Mouse (Mus musculus) midbrain, embryonic 14.5 days (tissue): ENCODE results near the gene Ano2. TPM values are rescaled to one million over a fixed set of nuclear protein-coding genes. Genes with fewer than 3 reads are reported as not detected.
A peak's percentile ranks its signal among the peaks of the same experiment; 100 is the strongest.

ENCODE experiments used
- ATAC-seq: fragments of 200-750 bp; cut with Nextera tagmentation; 2 replicates; pipeline ENCODE4 v1.8.0; 2017; ENCODE audit warnings: moderate number of reproducible peaks, moderate library complexity; ENCODE audit not compliant: low FRiP score, low TSS enrichment
- DNase-seq: peaks from one replicate; pipeline ENCODE4 v3.0.0-alpha.2; 2015
- H3K27ac ChIP-seq: fragments of 300-500 bp; sonication (generic); replicated peaks from 2 replicates; pipeline ENCODE4 v1.5.1; 2014; ENCODE audit warnings: mild to moderate bottlenecking, low read depth, low read length, moderate library complexity
- H3K27me3 ChIP-seq: fragments of 300-500 bp; sonication (generic); 2 replicates; pipeline ENCODE4 v1.6.1; 2014; ENCODE audit warnings: low read length, control low read depth, mixed read lengths; ENCODE audit not compliant: control insufficient read depth, insufficient read depth
- H3K36me3 ChIP-seq: fragments of 300-500 bp; sonication (generic); 2 replicates; pipeline ENCODE4 v1.6.1; 2014; ENCODE audit warnings: low read length, control low read depth; ENCODE audit not compliant: control insufficient read depth, insufficient read depth
- H3K4me1 ChIP-seq: fragments of 300-500 bp; sonication (generic); 2 replicates; pipeline ENCODE4 v1.6.1; 2014; ENCODE audit warnings: mild to moderate bottlenecking, antibody characterized with exemption, low read length, control low read depth; ENCODE audit not compliant: control insufficient read depth, insufficient read depth
- H3K4me2 ChIP-seq: fragments of 300-500 bp; sonication (generic); 2 replicates; pipeline ENCODE4 v1.6.1; 2014; ENCODE audit warnings: mild to moderate bottlenecking, low read length, moderate library complexity
- H3K4me3 ChIP-seq: fragments of 300-500 bp; sonication (generic); replicated peaks from 2 replicates; pipeline ENCODE4 v1.5.1; 2014; ENCODE audit warnings: low read depth, low read length
- H3K9ac ChIP-seq: fragments of 300-500 bp; sonication (generic); replicated peaks from 2 replicates; pipeline ENCODE4 v1.6.1; 2014; ENCODE audit warnings: mild to moderate bottlenecking, low read length, moderate library complexity
- H3K9me3 ChIP-seq: fragments of 300-500 bp; sonication (generic); 2 replicates; pipeline ENCODE4 v1.6.1; 2016; ENCODE audit warnings: low read length, control low read depth, mixed read lengths; ENCODE audit not compliant: control insufficient read depth
- WGBS: fragments of 180-500 bp; shearing (Covaris S2); extraction: QIAGEN DNeasy Blood & Tissue Kit; methylation state at CpG from one replicate; pipeline ENCODE4 v1.1.7; 2014; 5-methylcytosine and 5-hydroxymethylcytosine counted together
- polyA plus RNA-seq: library from polyadenylated mRNA; unstranded; fragments of >200 nt; fragmentation: Nextera tagmentation; extraction: Ambion mirVana; gene quantifications from 2 replicates; pipeline ENCODE4 v1.2.1, GENCODE M21; 2014

Gene Ano2
- 0.09 and 0.13 TPM in 2 replicates for polyA plus RNA-seq

- WGBS: 2% methylated on average over 20 of the region's 20 CpGs
- H3K9ac ChIP-seq: peak within 1 kb of the TSS; percentile 7; the same call in 1 of the 2 replicates
Observed at GRCm38 (mm10) chr6:125690057-125690703, at the start of gene Ano2. Gene Ano2 (plus strand): TSS chr6:125690419.

GRCm38 (mm10) chr6:125640486-125640885, 49.7 kb upstream of the Ano2 start:
- no peak for DNase-seq
- ATAC-seq: no peak
- Histone ChIP-seq H3K36me3 (no peaks in the 10 kb centered on the region), H3K4me3 (no peak overlapping the region), H3K27me3 (no peaks in the 10 kb centered on the region), H3K4me1 (no peaks in the 10 kb centered on the region), H3K9ac (no peak overlapping the region), H3K9me3 (no peaks in the 10 kb centered on the region), H3K27ac (no peak overlapping the region), H3K4me2 (no peak overlapping the region)
- 80% methylated on average over 4 of the region's 4 CpGs for WGBS

More at GRCm38 (mm10) chr6:125690057-125690703, at the start of gene Ano2:
- DNase-seq: peak; percentile 73
- no peaks in the 10 kb centered on the region for H3K27me3 ChIP-seq
- H3K4me2 ChIP-seq: peak within 1 kb of the TSS; percentile 46
- no peaks in the 10 kb centered on the region for H3K9me3 ChIP-seq
- H3K4me1 ChIP-seq: peaks cover 4% of the 10 kb centered on the region; the same call in 1 of the 2 replicates
- H3K36me3 ChIP-seq: no peaks in the 10 kb centered on the region
- H3K4me3 ChIP-seq: peak within 1 kb of the TSS; percentile 26
- ATAC-seq: peak; percentile 71
- H3K27ac ChIP-seq: no peak within 1 kb of the TSS

- H3K36me3 ChIP-seq: no peaks in the 10 kb centered on the region
- H3K9me3 ChIP-seq: no peaks in the 10 kb centered on the region
- H3K4me3 ChIP-seq: no peak overlapping the region
- no peak for DNase-seq
- no peaks in the 10 kb centered on the region for H3K27me3 ChIP-seq
- ATAC-seq: no peak
- H3K27ac ChIP-seq: no peak overlapping the region
- WGBS: 84% methylated on average over 8 of the region's 8 CpGs
- no peak overlapping the region for H3K4me2 ChIP-seq
- H3K4me1 ChIP-seq: no peaks in the 10 kb centered on the region
- H3K9ac ChIP-seq: no peak overlapping the region
Observed at GRCm38 (mm10) chr6:125641146-125641545, 49.1 kb upstream of the Ano2 start.

- Histone ChIP-seq H3K27ac (no peak overlapping the region), H3K36me3 (no peaks in the 10 kb centered on the region), H3K9me3 (no peaks in the 10 kb centered on the region), H3K4me3 (no peak overlapping the region), H3K27me3 (no peaks in the 10 kb centered on the region), H3K9ac (no peak overlapping the region), H3K4me2 (no peak overlapping the region), H3K4me1 (no peaks in the 10 kb centered on the region)
- no peak for ATAC-seq
- 85% methylated on average over 12 of the region's 12 CpGs for WGBS
- no peak for DNase-seq
Observed at GRCm38 (mm10) chr6:125648964-125649363, 41.3 kb upstream of the Ano2 start.

GRCm38 (mm10) chr6:125651335-125651734, 38.9 kb upstream of the Ano2 start:
- DNase-seq (no peak), ATAC-seq (no peak)
- Histone ChIP-seq H3K9ac (no peak overlapping the region), H3K9me3 (no peaks in the 10 kb centered on the region), H3K27ac (no peak overlapping the region), H3K4me3 (no peak overlapping the region), H3K27me3 (no peaks in the 10 kb centered on the region), H3K4me2 (no peak overlapping the region), H3K36me3 (no peaks in the 10 kb centered on the region), H3K4me1 (no peaks in the 10 kb centered on the region)
- 86% methylated on average over 3 of the region's 3 CpGs for WGBS

GRCm38 (mm10) chr6:125653416-125653815, 36.8 kb upstream of the Ano2 start:
- Histone ChIP-seq H3K4me1 (no peaks in the 10 kb centered on the region), H3K36me3 (no peaks in the 10 kb centered on the region), H3K9ac (no peak overlapping the region), H3K27me3 (no peaks in the 10 kb centered on the region), H3K4me3 (no peak overlapping the region), H3K27ac (no peak overlapping the region), H3K9me3 (no peaks in the 10 kb centered on the region), H3K4me2 (no peak overlapping the region)
- DNase-seq: no peak
- ATAC-seq: no peak
- 90% methylated on average over 1 of the region's 1 CpGs for WGBS

GRCm38 (mm10) chr6:125656921-125657320, 33.3 kb upstream of the Ano2 start:
- WGBS: 88% methylated on average over 13 of the region's 13 CpGs
- no peak for ATAC-seq
- Histone ChIP-seq H3K4me2 (no peak overlapping the region), H3K36me3 (no peaks in the 10 kb centered on the region), H3K9me3 (no peaks in the 10 kb centered on the region), H3K4me1 (no peaks in the 10 kb centered on the region), H3K9ac (no peak overlapping the region), H3K27me3 (no peaks in the 10 kb centered on the region), H3K4me3 (no peak overlapping the region), H3K27ac (no peak overlapping the region)
- no peak for DNase-seq

GRCm38 (mm10) chr6:125657966-125658365, 32.3 kb upstream of the Ano2 start:
- H3K9me3 ChIP-seq: no peaks in the 10 kb centered on the region
- DNase-seq: no peak
- no peaks in the 10 kb centered on the region for H3K36me3 ChIP-seq
- no peak overlapping the region for H3K4me3 ChIP-seq
- no peak for ATAC-seq
- H3K27me3 ChIP-seq: no peaks in the 10 kb centered on the region
- WGBS: 89% methylated on average over 5 of the region's 5 CpGs
- no peaks in the 10 kb centered on the region for H3K4me1 ChIP-seq
- H3K27ac ChIP-seq: no peak overlapping the region
- no peak overlapping the region for H3K9ac ChIP-seq
- H3K4me2 ChIP-seq: no peak overlapping the region

- H3K4me2 ChIP-seq: no peak overlapping the region
- H3K9me3 ChIP-seq: no peaks in the 10 kb centered on the region
- DNase-seq (peak; percentile 83), ATAC-seq (no peak)
- no peak overlapping the region for H3K4me3 ChIP-seq
- 44% methylated on average over 14 of the region's 14 CpGs for WGBS
- no peaks in the 10 kb centered on the region for H3K36me3 ChIP-seq
- no peak overlapping the region for H3K27ac ChIP-seq
- no peaks in the 10 kb centered on the region for H3K27me3 ChIP-seq
- H3K4me1 ChIP-seq: no peaks in the 10 kb centered on the region
- H3K9ac ChIP-seq: no peak overlapping the region
Observed at GRCm38 (mm10) chr6:125661106-125661877, 28.9 kb upstream of the Ano2 start.
